Mouse (Mus musculus) mammary gland, adult 2 months (tissue): ENCODE measurements around the gene Fam178b. TPM values are rescaled to one million over a fixed set of nuclear protein-coding genes. Genes with fewer than 3 reads are reported as not detected.

ENCODE experiments used
- polyA plus RNA-seq: library from polyadenylated mRNA; depleted of rRNA; stranded (reverse); fragments of >200 nt; gene quantifications from 2 replicates; pipeline ENCODE4 v1.2.3, GENCODE M21; 2012; ENCODE audit warnings: low replicate concordance; rRNA removed

Fam178b gene
- polyA plus RNA-seq: 6.9 and 11.8 TPM in 2 replicates

DNA sequence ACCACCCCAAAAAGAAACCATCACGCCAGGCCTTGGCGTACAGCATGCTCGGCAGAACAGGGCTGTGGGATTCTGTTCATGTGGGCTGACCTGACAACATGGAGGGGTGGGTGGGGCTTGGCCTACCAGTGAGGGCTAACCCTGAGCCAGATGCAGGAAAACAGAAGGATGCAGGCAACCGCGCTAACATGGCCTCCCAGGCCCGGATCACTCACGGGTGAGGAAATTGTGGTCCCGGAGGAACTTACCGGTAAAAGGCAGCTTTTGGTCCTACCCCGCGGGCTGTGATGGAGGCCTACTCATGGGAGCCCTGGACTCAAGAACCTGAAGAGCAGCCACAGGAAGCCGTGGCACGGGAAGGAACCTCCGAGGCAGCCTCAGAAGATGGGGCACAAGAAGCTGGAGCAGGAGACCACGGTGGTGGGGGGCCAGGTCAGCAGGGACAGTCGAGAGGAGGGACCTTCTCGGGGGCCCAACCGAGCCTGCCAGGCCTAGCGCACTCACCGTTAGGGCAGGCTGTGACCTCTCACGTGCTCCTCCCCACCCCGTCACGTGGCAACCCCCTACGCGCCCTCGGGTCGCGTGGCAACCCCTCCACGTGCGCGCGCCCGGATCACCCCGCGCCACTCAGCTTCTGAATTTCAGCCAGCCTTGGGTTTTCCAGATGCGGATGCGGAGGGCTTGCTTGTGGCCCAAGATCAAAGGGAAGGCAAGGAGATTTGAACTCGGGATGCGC lies at the start of gene Fam178b:
Gene Fam178b (minus strand): TSS at position 564 of the 736 bp plus-strand sequence.

DNA sequence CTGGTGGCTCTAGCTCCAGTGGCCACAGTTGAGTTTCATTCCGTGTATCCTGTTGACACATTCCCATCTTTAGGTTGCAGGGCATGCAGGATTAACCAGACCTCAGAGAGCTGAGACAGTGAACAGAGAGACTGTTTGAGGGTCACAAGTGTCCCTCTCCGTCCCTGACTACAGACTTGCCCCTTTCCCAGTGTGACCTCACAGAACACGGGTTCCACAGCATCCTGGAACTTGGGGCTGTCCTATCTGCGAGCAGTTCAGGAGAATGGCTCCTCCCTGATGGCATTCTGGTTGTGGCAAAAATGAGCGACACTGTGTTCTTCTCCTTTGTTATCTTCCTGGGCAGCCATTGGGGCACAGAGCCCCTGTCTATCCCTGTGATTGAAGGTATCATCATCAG lies 31.3 kb upstream of the Fam178b start, which contains the start of gene Actr1b:
Gene Actr1b (minus strand): TSS at position 112 of the 400 bp plus-strand sequence.

DNA sequence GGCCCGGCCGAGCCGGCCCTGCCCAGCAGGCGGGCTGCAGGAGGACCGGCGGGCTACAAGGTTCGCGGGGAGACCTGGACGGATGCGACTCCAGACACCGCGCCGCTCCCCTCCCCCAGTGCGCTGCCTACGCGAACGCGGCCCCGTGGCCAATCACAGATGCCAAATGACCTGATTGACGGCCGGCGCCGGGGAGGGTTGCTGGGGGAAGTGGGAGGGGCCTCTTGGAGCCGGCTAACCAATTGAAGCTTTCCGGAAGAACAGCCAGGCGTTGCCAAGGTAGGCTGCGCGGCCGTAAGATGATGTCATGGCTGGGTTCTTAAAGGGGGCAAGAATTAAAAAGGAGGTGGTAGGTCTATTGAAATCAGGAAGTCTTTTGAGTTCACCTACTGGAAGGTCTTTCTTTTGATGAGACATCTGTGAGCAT lies 26.9 kb upstream of the Fam178b start, which contains the start of gene 4933424G06Rik:
Gene 4933424G06Rik (plus strand): TSS at position 296 of the 427 bp plus-strand sequence.

DNA sequence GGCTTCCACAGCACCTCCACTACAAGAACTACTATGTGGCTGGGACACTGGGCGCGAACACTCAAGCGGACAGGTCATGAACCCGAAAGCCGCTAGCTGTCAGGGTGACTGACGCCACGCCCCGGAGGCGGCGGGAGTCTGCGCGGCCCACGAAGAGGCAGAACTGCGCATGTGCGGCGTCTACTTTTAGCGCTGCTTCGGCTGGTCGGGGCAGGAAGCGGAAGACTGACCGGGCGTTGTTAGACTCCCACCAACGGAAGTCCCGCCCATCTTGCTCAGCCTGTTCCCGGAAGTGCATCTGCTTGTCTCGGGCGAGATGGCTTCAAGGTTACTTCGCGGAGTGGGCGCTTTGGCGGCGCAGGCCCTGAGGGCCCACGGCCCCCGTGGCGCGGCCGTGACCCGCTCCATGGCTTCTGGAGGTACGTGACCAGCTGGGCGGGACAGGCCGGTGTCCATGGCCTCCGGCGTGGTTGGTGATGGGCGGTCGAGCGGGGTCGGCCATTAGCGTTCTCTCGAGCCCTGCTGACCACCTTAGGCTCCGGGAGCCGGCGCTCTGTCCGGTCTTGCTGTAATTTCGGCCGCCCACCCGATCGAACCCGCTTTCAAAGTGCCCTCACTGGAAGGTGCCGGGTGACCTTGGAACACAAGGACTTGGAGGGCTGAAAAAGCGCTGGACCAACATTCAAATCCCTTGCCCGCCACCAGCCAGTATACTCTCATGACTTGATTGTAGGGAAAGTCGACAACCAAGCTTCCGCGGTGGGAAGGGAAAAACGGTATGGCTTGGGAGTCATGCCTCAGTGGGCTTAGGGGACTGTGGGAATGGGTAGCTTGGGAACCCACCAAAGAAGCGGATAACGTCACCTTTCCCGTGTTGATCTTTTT lies 8.5 kb upstream of the Fam178b start, which contains the start of gene Cox5b:
Gene Cox5b (plus strand): TSS at position 179 of the 885 bp plus-strand sequence.

DNA sequence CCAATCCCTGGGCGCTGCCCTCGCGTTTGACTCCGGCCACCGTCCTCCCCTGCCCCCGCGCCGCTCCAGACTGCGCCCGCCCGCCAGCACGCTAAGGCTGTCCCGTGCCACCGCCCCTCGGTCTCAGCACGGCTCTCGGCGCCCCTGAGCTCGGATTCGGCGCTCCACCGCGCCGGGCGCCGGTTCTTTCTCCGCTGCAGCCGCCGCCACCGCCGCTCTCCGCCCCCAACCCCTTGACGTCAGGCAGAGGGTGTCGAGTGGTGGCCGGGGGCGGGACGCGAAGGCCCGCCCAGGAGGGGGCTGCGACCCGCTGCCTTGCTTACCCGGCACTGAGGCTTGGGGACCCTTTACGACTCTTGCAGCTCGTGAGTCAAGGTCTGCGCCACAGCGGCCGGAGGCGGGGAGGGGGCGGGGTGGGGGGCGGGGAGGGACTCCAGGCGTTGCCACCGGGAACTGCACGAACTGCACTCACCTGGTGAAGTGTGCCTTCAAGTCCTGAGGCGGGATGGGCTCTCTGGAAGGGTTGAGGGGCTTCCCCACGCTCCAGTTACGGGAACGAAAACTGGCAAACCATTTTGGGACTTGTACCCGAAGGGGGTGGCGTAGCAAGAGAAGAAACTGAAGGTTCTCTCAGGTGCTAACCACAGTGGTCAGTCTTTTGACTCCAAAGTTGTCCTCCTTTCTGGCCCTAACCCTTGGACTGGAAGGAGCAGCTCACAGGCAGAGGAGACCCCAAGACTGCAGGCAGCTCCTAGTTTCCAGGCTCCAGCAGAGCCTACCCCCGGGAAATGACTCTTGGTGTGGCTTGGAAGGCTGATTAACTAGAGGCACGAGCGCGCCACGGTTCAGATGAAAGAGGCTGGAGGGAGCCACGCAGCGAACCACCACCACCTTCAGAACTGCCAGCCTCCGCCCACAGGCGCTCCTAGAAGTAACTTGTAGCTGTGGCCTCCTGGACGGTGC lies 124.7 kb downstream of the Fam178b start, which contains the start of gene Sema4c:
Gene Sema4c (minus strand): TSS at position 319 of the 963 bp plus-strand sequence.

DNA sequence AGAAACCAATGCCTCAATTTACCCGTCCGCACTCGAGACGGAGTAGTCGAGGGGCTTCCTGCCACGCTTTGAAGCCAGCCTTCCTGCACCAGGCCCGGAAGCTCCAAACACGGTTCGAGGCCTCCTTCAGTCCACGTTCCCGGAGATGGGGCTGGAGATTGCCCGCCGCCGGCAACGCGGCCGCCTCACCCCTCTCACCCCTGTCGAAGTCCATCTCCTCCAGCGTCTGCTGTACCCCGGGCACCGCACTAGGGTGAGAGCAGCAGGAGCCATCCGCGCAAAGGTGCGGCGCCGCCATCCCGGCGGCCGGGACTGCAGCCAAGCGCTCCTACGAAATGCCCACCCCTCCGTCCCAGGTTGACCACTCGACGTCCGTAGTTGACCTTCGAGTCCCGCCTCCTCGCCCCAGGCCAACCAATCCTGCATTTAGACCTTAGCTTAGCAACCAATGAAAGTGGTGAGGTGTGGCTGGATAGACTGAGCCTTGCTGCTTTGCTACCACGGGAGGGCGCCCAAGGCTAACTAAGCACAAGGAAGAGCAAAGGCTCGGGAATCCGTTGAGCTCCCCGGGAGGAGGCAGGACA lies 136.0 kb downstream of the Fam178b start, which contains the start of gene Ankrd39:
Gene Ankrd39 (minus strand): TSS at position 558 of the 584 bp plus-strand sequence.

DNA sequence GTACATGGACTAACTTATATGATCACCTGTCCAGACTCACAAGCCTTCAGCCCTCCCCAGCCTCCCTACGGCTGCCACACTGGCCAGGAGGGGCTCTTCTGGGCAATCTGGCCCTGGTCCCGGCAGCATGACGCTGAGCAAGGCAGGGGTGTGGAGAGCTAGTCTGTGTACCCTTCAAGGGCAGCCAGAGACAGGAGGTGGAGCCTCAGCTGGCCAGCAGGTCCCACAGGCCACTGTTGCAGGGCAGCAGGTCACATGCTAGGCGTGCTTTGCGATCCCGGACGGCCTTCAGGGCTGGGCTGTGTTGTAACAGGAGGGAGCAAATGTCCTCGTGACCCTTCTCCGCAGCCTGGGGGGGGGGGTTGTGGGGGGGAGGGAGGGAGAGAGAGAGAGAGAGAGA lies 143.8 kb downstream of the Fam178b start, which contains the start of gene Gm42417:
Gene Gm42417 (minus strand): TSS at position 244 of the 400 bp plus-strand sequence.

DNA sequence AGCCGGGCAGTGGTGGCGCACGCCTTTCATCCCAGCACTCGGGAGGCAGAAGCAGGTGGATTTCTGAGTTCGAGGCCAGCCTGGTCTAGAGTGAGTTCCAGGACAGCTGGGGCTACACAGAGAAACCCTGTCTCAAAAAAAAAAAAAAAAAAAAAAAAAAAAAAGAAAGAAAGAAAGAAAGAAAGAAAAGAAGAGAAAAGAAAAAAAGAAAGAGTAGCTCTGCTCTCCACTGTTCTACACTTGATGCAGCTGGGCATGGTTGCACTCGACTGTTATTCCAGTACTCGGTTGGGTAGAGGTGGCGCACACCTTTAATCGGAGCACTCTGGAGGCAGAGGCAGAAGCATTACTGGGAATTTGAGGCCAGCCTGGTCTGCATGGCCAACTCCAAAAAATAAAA lies 146.2 kb downstream of the Fam178b start, which contains the start of gene Ankrd23:
Gene Ankrd23 (minus strand): TSS at position 101 of the 400 bp plus-strand sequence.

Other genes starting within 250 kb of the Fam178b start
- 17.5 and 32.1 TPM in 2 replicates for gene Lman2l, start 237.9 kb downstream of the Fam178b start, polyA plus RNA-seq
- 6.1 and 6.6 TPM in 2 replicates for gene Cnnm4, start 211.6 kb downstream of the Fam178b start, polyA plus RNA-seq
- 24.1 and 35.1 TPM in 2 replicates for gene Cnnm3, start 171.3 kb downstream of the Fam178b start, polyA plus RNA-seq
- 17.8 and 417 TPM in 2 replicates for gene Ankrd23, start 146.3 kb downstream of the Fam178b start, polyA plus RNA-seq
- gene Gm42417, start 143.8 kb downstream of the Fam178b start, polyA plus RNA-seq: not detected in 2 replicates
- 20.2 and 34.2 TPM in 2 replicates for gene Ankrd39, start 135.7 kb downstream of the Fam178b start, polyA plus RNA-seq
- 23.4 and 25.9 TPM in 2 replicates for gene Sema4c, start 124.8 kb downstream of the Fam178b start, polyA plus RNA-seq
- gene Cox5b, start 8.3 kb upstream of the Fam178b start, polyA plus RNA-seq: 516 and 630 TPM in 2 replicates
- not detected in 2 replicates for gene 4933424G06Rik, start 27.0 kb upstream of the Fam178b start, polyA plus RNA-seq
- gene Actr1b, start 31.2 kb upstream of the Fam178b start, polyA plus RNA-seq: 110 and 120 TPM in 2 replicates
- gene Zap70, start 78.6 kb upstream of the Fam178b start, polyA plus RNA-seq: 16.9 and 59.2 TPM in 2 replicates